In the genomic region with DNA sequence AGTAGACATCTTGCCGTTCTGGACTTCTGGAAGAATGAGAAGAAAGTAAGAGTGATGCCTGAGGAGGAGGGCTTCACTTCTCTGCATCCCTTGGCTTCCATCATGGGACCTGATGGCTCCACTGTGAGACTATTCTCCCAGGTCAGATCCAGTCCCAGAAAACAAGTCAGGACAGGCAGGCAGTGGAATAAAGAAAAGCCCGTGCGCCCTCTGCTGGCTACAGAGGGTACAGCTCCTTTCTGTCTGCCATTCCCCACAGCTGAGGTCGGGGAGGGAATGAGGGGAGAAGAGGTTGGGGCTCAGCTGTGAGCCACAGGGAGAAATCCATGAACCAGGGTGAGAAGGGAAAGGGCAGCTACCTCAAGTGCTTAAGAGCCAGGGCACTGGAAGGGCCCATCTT, we compare ENCODE assay signal across 9 mouse cellular contexts. TPM values are rescaled to one million over a fixed set of nuclear protein-coding genes. Genes with fewer than 3 reads are reported as not detected.
DNase-seq lines count a peak whose midpoint lies in the region; ATAC-seq and TF ChIP-seq lines count a peak whose summit lies in the region.
"Had no signal": no experiment of that assay in that cellular context is flagged by ENCODE, and none has a peak within 500 bp of the region (broad histone marks: within the 10 kb centered on the region; RNA-seq: fewer than 3 reads in every experiment).

No protein-coding gene starts in this region.

- H3K9me3 ChIP-seq in heart, embryonic 12.5 days (replicated peaks) = no peaks in the 10 kb centered on the region
- H3K9me3 ChIP-seq: limb, embryonic 15.5 days had no signal

- no peaks in the 10 kb centered on the region for H3K79me2 ChIP-seq in heart, adult 2 months (replicated peaks; ENCODE audit: control insufficient read depth, insufficient read depth, low read length)

- TF ChIP-seq POLR2A in heart, adult 2 months (IDR thresholded peaks at IDR 0.05; ENCODE audit: insufficient read depth, low read depth, low read length) = no peak
- no peak for TF ChIP-seq POLR2A in spleen, adult 2 months (IDR thresholded peaks at IDR 0.05; ENCODE audit: low read depth, low read length)

- no peaks in the 10 kb centered on the region for H3K27me3 ChIP-seq in heart, adult 2 months (ENCODE audit: control insufficient read depth, insufficient read depth, low read length)
- H3K27me3 ChIP-seq in heart, embryonic 12.5 days (replicated peaks) = no peaks in the 10 kb centered on the region
- no peaks in the 10 kb centered on the region for H3K27me3 ChIP-seq in spleen, adult 2 months (ENCODE audit: control insufficient read depth, insufficient read depth, low read length)
- H3K27me3 ChIP-seq: limb, embryonic 15.5 days had no signal

- no peaks in the 10 kb centered on the region for H3K4me1 ChIP-seq in heart, adult 2 months (ENCODE audit: control insufficient read depth, insufficient read depth, low read length)
- peaks cover 21% of the 10 kb centered on the region for H3K4me1 ChIP-seq in heart, embryonic 12.5 days (replicated peaks)
- H3K4me1 ChIP-seq in spleen, adult 2 months (ENCODE audit: control insufficient read depth, insufficient read depth, insufficient read length) = no peaks in the 10 kb centered on the region

- H3K4me2 ChIP-seq in heart, embryonic 12.5 days = no peak overlapping the region
- H3K4me2 ChIP-seq: limb, embryonic 15.5 days had no signal

- H3K36me3 ChIP-seq in heart, adult 2 months (ENCODE audit: control insufficient read depth, insufficient read depth, low read length) = no peaks in the 10 kb centered on the region
- peaks cover 48% of the 10 kb centered on the region for H3K36me3 ChIP-seq in heart, embryonic 12.5 days
- H3K36me3 ChIP-seq in spleen, adult 2 months (ENCODE audit: control insufficient read depth, insufficient read depth, low read length) = peaks cover 17% of the 10 kb centered on the region

- H3K9ac ChIP-seq in heart, adult 2 months (ENCODE audit: low read depth, low read length) = no peak overlapping the region
- no peak overlapping the region for H3K9ac ChIP-seq in heart, embryonic 12.5 days
- H3K9ac ChIP-seq: limb, embryonic 15.5 days had no signal

- no peak for ATAC-seq in heart, embryonic 12.5 days (ENCODE audit: insufficient number of reproducible peaks, low FRiP score)

- TF ChIP-seq EP300 in heart, adult 2 months (IDR thresholded peaks at IDR 0.05; ENCODE audit: insufficient read depth, low read depth, low read length) = no peak

- peak; percentile 99 for TF ChIP-seq CTCF in heart, adult 2 months (IDR thresholded peaks at IDR 0.05)
- peak; percentile 78; the same call in 1 of the 2 replicates for TF ChIP-seq CTCF in spleen, adult 2 months (IDR thresholded peaks at IDR 0.05; ENCODE audit: extremely low read depth, insufficient read depth, insufficient read length, insufficient replicate concordance)

- H3K4me3 ChIP-seq in heart, adult 2 months = no peak overlapping the region
- H3K4me3 ChIP-seq in heart, embryonic 12.5 days = no peak overlapping the region
- no peak overlapping the region for H3K4me3 ChIP-seq in spleen, adult 2 months (ENCODE audit: extremely low read depth, insufficient read depth, insufficient read length)
- H3K4me3 ChIP-seq: limb, embryonic 15.5 days had no signal

- 29% methylated on average over 4 of the region's 4 CpGs for WGBS in heart, adult 2 months
- WGBS in heart, embryonic 12.5 days = 25% methylated on average over 4 of the region's 4 CpGs
- 26% methylated on average over 4 of the region's 4 CpGs for WGBS in spleen, adult 2 months

- DNase-seq in heart, adult 2 months = peak; percentile 64 to 83
- peak; percentile 75 for DNase-seq in NIH3T3 (ENCODE audit: low read depth)
- DNase-seq in cerebellum, postnatal 25 days = peak; percentile 90 to 92
- peak; percentile 60 for DNase-seq in gastrocnemius, postnatal 25 days
- DNase-seq in layer of hippocampus, adult 9-11 months = peak; percentile 55
- DNase-seq in lung, postnatal 4 days = peak; percentile 63 to 75
- peak in 1 of 2 experiments; percentile 43 for DNase-seq in spleen, adult 2 months (ENCODE audit: low read depth in 1 of 2, low spot score in 2 of 2)

- intact Hi-C loops in heart, adult 2 months (cut with DNase I) = loop anchor here (1.0 to 2.0 kb wide), 2 partner anchors 69 to 353 kb away; no protein-coding TSS in a partner anchor

- no peak overlapping the region for H3K27ac ChIP-seq in heart, adult 2 months
- H3K27ac ChIP-seq in heart, embryonic 12.5 days (ENCODE audit: poor library complexity, severe bottlenecking) = no peak overlapping the region
- H3K27ac ChIP-seq in spleen, adult 2 months (ENCODE audit: insufficient read depth, low read length) = no peak overlapping the region
- H3K27ac ChIP-seq: limb, embryonic 15.5 days had no signal

RNA-seq across cellular contexts. Expression of gene Tmem222, which starts 24.2 kb away (rescaled TPM):
- 10 to 100 TPM; 31.9 to 33.9 TPM for total RNA-seq in heart, adult 2 months (2021)
- 48.3 and 72.9 TPM in 2 replicates for polyA plus RNA-seq in heart, adult 2 months (2012; rRNA removed)
- 52.4 and 55.2 TPM in 2 replicates for polyA plus RNA-seq in heart, embryonic 12.5 days (2016; fragmentation: Nextera tagmentation; extraction: Ambion mirVana)
- total RNA-seq in gastrocnemius, postnatal 25 days (2021) = 10 to 100 TPM; 20.8 to 23.5 TPM
- polyA plus RNA-seq in spleen, adult 2 months (2012; rRNA removed) = 58.0 and 61.0 TPM in 2 replicates

RNA-seq across cellular contexts. Expression of gene Sytl1, which starts 38.9 kb away (rescaled TPM):
- under 1 TPM; 0.29 to 0.61 TPM for total RNA-seq in heart, adult 2 months (2021)
- polyA plus RNA-seq in heart, adult 2 months (2012; rRNA removed) = 0.53 and 0.80 TPM in 2 replicates
- 0.41 and 0.47 TPM in 2 replicates for polyA plus RNA-seq in heart, embryonic 12.5 days (2016; fragmentation: Nextera tagmentation; extraction: Ambion mirVana)
- total RNA-seq in gastrocnemius, postnatal 25 days (2021) = under 1 TPM; 0.29 to 0.36 TPM
- polyA plus RNA-seq in spleen, adult 2 months (2012; rRNA removed) = 6.8 and 7.1 TPM in 2 replicates

RNA-seq across cellular contexts. Expression of gene Wdtc1, which starts 51.5 kb away (rescaled TPM):
- total RNA-seq in heart, adult 2 months (2021) = 10 to 100 TPM; 73.6 to 96.1 TPM
- polyA plus RNA-seq in heart, adult 2 months (2012; rRNA removed) = 61.8 and 65.1 TPM in 2 replicates
- 16.1 and 17.9 TPM in 2 replicates for polyA plus RNA-seq in heart, embryonic 12.5 days (2016; fragmentation: Nextera tagmentation; extraction: Ambion mirVana)
- total RNA-seq in gastrocnemius, postnatal 25 days (2021) = 10 to 100 TPM; 76.3 to 85.0 TPM
- 33.0 and 33.3 TPM in 2 replicates for polyA plus RNA-seq in spleen, adult 2 months (2012; rRNA removed)
